Mouse (Mus musculus) layer of hippocampus, postnatal 10 days (tissue): ENCODE results near the gene Zfp870. TPM values are rescaled to one million over a fixed set of nuclear protein-coding genes. Genes with fewer than 3 reads are reported as not detected.
"Not testable (repeated sequence)": the region's sequence is repeated elsewhere in the genome, so short reads cannot be mapped to it uniquely, and the experiment has no call there.

Experiments
- DNase-seq, 2 experiments: peaks; one replicate each; pipeline ENCODE4 v3.0.0; 2021; ENCODE audit warnings: low spot score in 2 of 2
- total RNA-seq, 2 experiments: library from RNA; stranded (reverse); gene quantifications; 2 replicates each; pipeline ENCODE4 v1.2.3; 2021

The Zfp870 gene
- total RNA-seq, 2 experiments from 2014 or later: 9.7 to 10.4 TPM

- no peak for DNase-seq
Observed at GRCm38 (mm10) chr17:32872091-32872490, 19.4 kb downstream of the Zfp870 start.

- no peak for DNase-seq
Observed at GRCm38 (mm10) chr17:32871483-32871882, 20.0 kb downstream of the Zfp870 start.

GRCm38 (mm10) chr17:32867266-32867665, 24.2 kb downstream of the Zfp870 start:
- DNase-seq: not testable (repeated sequence)

GRCm38 (mm10) chr17:32856713-32857112, 34.7 kb downstream of the Zfp870 start:
- DNase-seq: not testable (repeated sequence)

- no peak for DNase-seq
Observed at GRCm38 (mm10) chr17:32851581-32851980, 39.9 kb downstream of the Zfp870 start.

- DNase-seq: no peak
Observed at GRCm38 (mm10) chr17:32841388-32841787, 50.1 kb downstream of the Zfp870 start.

GRCm38 (mm10) chr17:32839083-32839802, 52.2 kb downstream of the Zfp870 start:
- no peak for DNase-seq

GRCm38 (mm10) chr17:32830418-32830782, 61.0 kb downstream of the Zfp870 start:
- DNase-seq: no peak

GRCm38 (mm10) chr17:32829540-32830417, 61.7 kb downstream of the Zfp870 start, which contains the start of gene Zfp799:
TSS of gene Zfp799 (minus strand) at chr17:32830261.
- DNase-seq: peak; percentile 72 to 78

Other genes starting within 250 kb of the Zfp870 start
- gene Cyp4f40, start 232.7 kb downstream of the Zfp870 start, total RNA-seq: not detected
- gene Cyp4f15, start 206.0 kb downstream of the Zfp870 start, total RNA-seq: 1 to 10 TPM; 4.4 to 5.5 TPM
- 10 to 100 TPM; 74.7 to 79.8 TPM for gene Zfp871, start 103.4 kb downstream of the Zfp870 start, total RNA-seq
- 10 to 100 TPM; 10.3 to 11.2 TPM for gene Zfp811, start 81.7 kb downstream of the Zfp870 start, total RNA-seq
- 10 to 100 TPM; 23.7 to 27.0 TPM for gene Zfp799, start 61.4 kb downstream of the Zfp870 start, total RNA-seq
- gene Cyp4f14, start 25.7 kb upstream of the Zfp870 start, total RNA-seq: 1 to 10 TPM; 2.7 to 4.3 TPM
- gene Cyp4f13, start 55.8 kb upstream of the Zfp870 start, total RNA-seq: 10 to 100 TPM; 16.4 to 19.2 TPM
- 1 to 10 TPM; 5.3 to 5.4 TPM for gene Zfp472, start 74.2 kb upstream of the Zfp870 start, total RNA-seq
- gene Zfp952, start 101.5 kb upstream of the Zfp870 start, total RNA-seq: 10 to 100 TPM; 15.9 to 16.5 TPM
- 10 to 100 TPM; 17.9 to 22.3 TPM for gene Zfp763, start 141.8 kb upstream of the Zfp870 start, total RNA-seq
- not detected for gene 4921501E09Rik, start 176.4 kb upstream of the Zfp870 start, total RNA-seq
- 10 to 100 TPM; 20.6 to 21.5 TPM for gene Zfp563, start 197.7 kb upstream of the Zfp870 start, total RNA-seq
- 1 to 10 TPM; 1.0 to 1.2 TPM for gene Morc2b, start 248.0 kb upstream of the Zfp870 start, total RNA-seq